In genomic region chr13:24599631-24600041, GRCm38 (mm10) we compare ENCODE assay signal across 16 mouse cellular contexts. TPM values are rescaled to one million over a fixed set of nuclear protein-coding genes. Genes with fewer than 3 reads are reported as not detected.
DNase-seq lines count a peak whose midpoint lies in the region; ATAC-seq and TF ChIP-seq lines count a peak whose summit lies in the region.
"Had no signal": no experiment of that assay in that cellular context is flagged by ENCODE, and none has a peak within 500 bp of the region (broad histone marks: within the 10 kb centered on the region; RNA-seq: fewer than 3 reads in every experiment).

No protein-coding gene starts in this region.

- no peak overlapping the region for H3K4me2 ChIP-seq in CH12.LX (ENCODE audit: insufficient read depth, low read depth, poor library complexity, severe bottlenecking)
- H3K4me2 ChIP-seq in kidney, embryonic 15.5 days: no peak overlapping the region
- H3K4me2 ChIP-seq: embryonic facial prominence, embryonic 12.5 days; hindbrain, embryonic 14.5 days; limb, embryonic 12.5 days; stomach, embryonic 15.5 days had no signal

- ATAC-seq in kidney, embryonic 15.5 days (replicated peaks; ENCODE audit: low FRiP score): no peak

- no peak for TF ChIP-seq POLR2A in CH12.LX (IDR thresholded peaks at IDR 0.05; ENCODE audit: low read depth, low read length)

- no peak overlapping the region for H3K4me3 ChIP-seq in CH12.LX (replicated peaks in 1 of 3; ENCODE audit: low read depth in 2 of 3, low read length in 2 of 3, poor library complexity in 1 of 3)
- no peak overlapping the region for H3K4me3 ChIP-seq in kidney, embryonic 15.5 days (replicated peaks)
- H3K4me3 ChIP-seq: embryonic facial prominence, embryonic 12.5 days; heart, embryonic 10.5 days; layer of hippocampus, adult 2 months; limb, embryonic 12.5 days; stomach, embryonic 15.5 days had no signal

- no peak; the same call in 1 of the 2 replicates for TF ChIP-seq EP300 in CH12.LX (IDR thresholded peaks at IDR 0.05; ENCODE audit: low read length)

- in situ Hi-C loops in CH12.LX (cut with MboI; ENCODE audit: low pct_ligation_motif_present, low pct_unique_long_range_greater_than_20kb, low sequenced_read_pairs): no loop called here

- 85% methylated on average over 11 of the region's 11 CpGs for WGBS in kidney, embryonic 15.5 days

- H3K9ac ChIP-seq in CH12.LX (ENCODE audit: insufficient read depth, low read depth): no peak overlapping the region
- H3K9ac ChIP-seq in kidney, embryonic 15.5 days: no peak overlapping the region
- H3K9ac ChIP-seq: embryonic facial prominence, embryonic 12.5 days; hindbrain, embryonic 14.5 days; limb, embryonic 12.5 days; stomach, embryonic 15.5 days had no signal

- peaks cover 6% of the 10 kb centered on the region for H3K9me3 ChIP-seq in CH12.LX (replicated peaks; ENCODE audit: low read length)
- H3K9me3 ChIP-seq in kidney, embryonic 15.5 days (replicated peaks): no peaks in the 10 kb centered on the region
- H3K9me3 ChIP-seq: embryonic facial prominence, embryonic 12.5 days; heart, embryonic 10.5 days; limb, embryonic 12.5 days; stomach, embryonic 15.5 days had no signal

- dilution Hi-C loops in CH12.LX (cut with MboI; ENCODE audit: extremely low pct_ligation_motif_present, extremely low pct_unique_long_range_greater_than_20kb, low sequenced_read_pairs): no loop called here

- DNase-seq in 416B (ENCODE audit: low read depth): peak; percentile 97
- DNase-seq in CH12.LX (ENCODE audit: extremely low read depth): peak; percentile 37
- peak; percentile 72 for DNase-seq in lung, postnatal 25 days (ENCODE audit: low spot score)
- DNase-seq in spleen, adult 18-20 months: peak; percentile 61 to 69
- DNase-seq in cerebellum, adult 18-20 months: no peak
- no peak for DNase-seq in testis, postnatal 10 days (ENCODE audit: low spot score)
- DNase-seq in MN1 (ENCODE audit: low spot score): no peak
- DNase-seq: cerebellum, adult 8-10 months; midbrain, embryonic 14.5 days had no signal

- H3K4me1 ChIP-seq in CH12.LX (ENCODE audit: control insufficient read depth in 1 of 2, insufficient read depth in 2 of 2): peaks cover 5 to 31% of the 10 kb centered on the region in 2 experiments; a peak in 3 of 4 replicates
- peaks cover 18% of the 10 kb centered on the region for H3K4me1 ChIP-seq in kidney, embryonic 15.5 days

- H3K79me2 ChIP-seq in CH12.LX (replicated peaks; ENCODE audit: control insufficient read depth, extremely low read depth, insufficient read depth, poor library complexity, severe bottlenecking): no peaks in the 10 kb centered on the region

- TF ChIP-seq CTCF in CH12.LX (conservative IDR thresholded peaks at IDR 0.05 in 1 of 2, IDR thresholded peaks at IDR 0.05 in 1 of 2; ENCODE audit: low read depth in 2 of 2, low read length in 2 of 2): no peak

- no peaks in the 10 kb centered on the region for H3K27me3 ChIP-seq in CH12.LX (replicated peaks)
- no peaks in the 10 kb centered on the region for H3K27me3 ChIP-seq in kidney, embryonic 15.5 days
- H3K27me3 ChIP-seq: embryonic facial prominence, embryonic 12.5 days; stomach, embryonic 15.5 days had no signal

- no peak for TF ChIP-seq RAD21 in CH12.LX (IDR thresholded peaks at IDR 0.05; ENCODE audit: low read depth, low read length)

- no peak overlapping the region for H3K27ac ChIP-seq in CH12.LX (ENCODE audit: insufficient read depth, low read depth)
- H3K27ac ChIP-seq in kidney, embryonic 15.5 days: no peak overlapping the region
- H3K27ac ChIP-seq: embryonic facial prominence, embryonic 12.5 days; heart, embryonic 10.5 days; hindbrain, embryonic 14.5 days; layer of hippocampus, adult 2 months; limb, embryonic 12.5 days; stomach, embryonic 15.5 days had no signal

- peaks cover 0 to 42% of the 10 kb centered on the region in 2 experiments for H3K36me3 ChIP-seq in CH12.LX (replicated peaks in 1 of 2; ENCODE audit: control insufficient read depth in 1 of 2, insufficient read depth in 1 of 2, low read length in 1 of 2)
- H3K36me3 ChIP-seq in kidney, embryonic 15.5 days: no peaks in the 10 kb centered on the region
- H3K36me3 ChIP-seq: embryonic facial prominence, embryonic 12.5 days; heart, embryonic 10.5 days; limb, embryonic 12.5 days; stomach, embryonic 15.5 days had no signal

TF ChIP-seq in CH12.LX, 34 proteins besides CTCF, POLR2A, EP300 and RAD21:
- TF ChIP-seq MAZ (IDR thresholded peaks at IDR 0.05; ENCODE audit: low read depth, low read length) (no peak), GABPA (IDR thresholded peaks at IDR 0.05; ENCODE audit: insufficient replicate concordance, low read depth, low read length) (no peak), ELF1 (IDR thresholded peaks at IDR 0.05; ENCODE audit: low read depth, low read length) (no peak), E2F4 (IDR thresholded peaks at IDR 0.05; ENCODE audit: insufficient replicate concordance, low read depth, low read length) (no peak), ZKSCAN1 (IDR thresholded peaks at IDR 0.05; ENCODE audit: borderline replicate concordance, low read depth, low read length) (no peak), KAT2A (IDR thresholded peaks at IDR 0.05; ENCODE audit: insufficient replicate concordance, low read length) (no peak), ZNF384 (IDR thresholded peaks at IDR 0.05; ENCODE audit: low read depth, low read length) (no peak), POLR2AphosphoS2 (IDR thresholded peaks at IDR 0.05; ENCODE audit: low read depth, low read length) (no peak), USF2 (conservative IDR thresholded peaks at IDR 0.05; ENCODE audit: low read depth, low read length) (no peak), JUND (conservative IDR thresholded peaks at IDR 0.05; ENCODE audit: low read depth, low read length) (no peak), JUN (IDR thresholded peaks at IDR 0.05; ENCODE audit: insufficient read depth, low read depth, low read length) (no peak), MAX (IDR thresholded peaks at IDR 0.05; ENCODE audit: low read length) (no peak), ZC3H11A (IDR thresholded peaks at IDR 0.05; ENCODE audit: low read depth, low read length) (no peak), ETS1 (conservative IDR thresholded peaks at IDR 0.05; ENCODE audit: low read depth, low read length) (no peak)

RNA-seq across cellular contexts. Expression of gene Ripor2, which starts 17.6 kb away (rescaled TPM):
- total RNA-seq in CH12.LX (2012; rRNA removed) (7.1 and 8.6 TPM in 2 replicates), CH12.LX (2014; rRNA removed) (9.3 and 10.0 TPM in 2 replicates)
- 9.5 and 10.9 TPM in 2 replicates for polyA plus RNA-seq in CH12.LX (2012; ENCODE audit: insufficient read length, low read depth)
- polyA plus RNA-seq in kidney, embryonic 15.5 days (2015; fragmentation: Nextera tagmentation; extraction: Ambion mirVana): 2.7 and 2.8 TPM in 2 replicates

Comparison
In these comparisons a context has a peak if more than half of its experiments do, and no peak if none do; other contexts are left out.
1. DNase-seq: peak in 416B (single experiment), CH12.LX (single experiment), lung, postnatal 25 days (single experiment) and spleen, adult 18-20 months (2 of 2); none in cerebellum, adult 18-20 months (0 of 2), testis, postnatal 10 days (single experiment) and MN1 (single experiment).